Mouse (Mus musculus) intestine, postnatal 0 days (tissue): ENCODE results near the gene Uvrag. TPM values are rescaled to one million over a fixed set of nuclear protein-coding genes. Genes with fewer than 3 reads are reported as not detected.

Experiments used
- ATAC-seq: fragments of 200-750 bp; cut with Nextera tagmentation; 2 replicates; pipeline ENCODE4 v1.8.0; 2017; ENCODE audit warnings: mild to moderate bottlenecking, moderate TSS enrichment, moderate library complexity
- H3K27ac ChIP-seq: fragments of 300-500 bp; sonication (generic); 2 replicates; pipeline ENCODE4 v1.5.1; 2014; ENCODE audit warnings: mild to moderate bottlenecking, low read depth, low read length, moderate library complexity
- H3K27me3 ChIP-seq: fragments of 300-500 bp; sonication (generic); replicated peaks from 2 replicates; pipeline ENCODE4 v1.6.1; 2014; ENCODE audit warnings: low read length, mixed read lengths; ENCODE audit not compliant: control insufficient read depth, insufficient read depth
- H3K36me3 ChIP-seq: fragments of 300-500 bp; sonication (generic); 2 replicates; pipeline ENCODE4 v1.6.1; 2014; ENCODE audit warnings: mild to moderate bottlenecking, moderate library complexity; ENCODE audit not compliant: control insufficient read depth, insufficient read depth
- H3K4me1 ChIP-seq: fragments of 300-500 bp; sonication (generic); replicated peaks from 2 replicates; pipeline ENCODE4 v1.6.1; 2014; ENCODE audit warnings: antibody characterized with exemption, low read length, mixed read lengths; ENCODE audit not compliant: control insufficient read depth, insufficient read depth
- H3K4me2 ChIP-seq: fragments of 300-500 bp; sonication (generic); replicated peaks from 2 replicates; pipeline ENCODE4 v1.6.1; 2014; ENCODE audit warnings: low read depth, mild to moderate bottlenecking, moderate library complexity
- H3K4me3 ChIP-seq: fragments of 300-500 bp; sonication (generic); 2 replicates; pipeline ENCODE4 v1.5.1; 2014; ENCODE audit warnings: low read depth, low read length
- H3K9ac ChIP-seq: fragments of 300-500 bp; sonication (generic); 2 replicates; pipeline ENCODE4 v1.6.1; 2014; ENCODE audit warnings: mild to moderate bottlenecking, low read depth, low read length
- H3K9me3 ChIP-seq: fragments of 300-500 bp; sonication (generic); 2 replicates; pipeline ENCODE4 v1.6.1; 2016; ENCODE audit warnings: mixed run types; ENCODE audit not compliant: control insufficient read depth
- CTCF ChIP-seq: sonication (generic); IDR thresholded peaks from 2 replicates; pipeline ENCODE4 v1.5.1; 2016; ENCODE audit warnings: low read depth, mild to moderate bottlenecking, control low read depth, antibody characterized with exemption, moderate library complexity
- WGBS: fragments of 180-500 bp; shearing (Covaris S2); extraction: QIAGEN DNeasy Blood & Tissue Kit; methylation state at CpG from one replicate; pipeline ENCODE4 v1.1.7; 2014; 5-methylcytosine and 5-hydroxymethylcytosine counted together
- polyA plus RNA-seq: library from polyadenylated mRNA; unstranded; fragments of >200 nt; fragmentation: Nextera tagmentation; extraction: Ambion mirVana; gene quantifications from 2 replicates; pipeline ENCODE4 v1.2.1, GENCODE M21; 2015

Gene Uvrag
- polyA plus RNA-seq, 1 experiment from 2014 or later: 12.0 TPM

GRCm38 (mm10) chr7:99049897-99050296, 91.0 kb downstream of the Uvrag start:
- Histone ChIP-seq H3K4me2 (no peak overlapping the region), H3K27ac (no peak overlapping the region), H3K9ac (no peak overlapping the region), H3K4me1 (no peaks in the 10 kb centered on the region), H3K9me3 (no peaks in the 10 kb centered on the region), H3K27me3 (no peaks in the 10 kb centered on the region), H3K36me3 (peaks cover 15% of the 10 kb centered on the region), H3K4me3 (no peak overlapping the region)
- 67% methylated on average over 3 of the region's 3 CpGs for WGBS
- ATAC-seq: no peak
- TF ChIP-seq CTCF: no peak

- Histone ChIP-seq H3K9me3 (no peaks in the 10 kb centered on the region), H3K9ac (no peak overlapping the region), H3K4me1 (no peaks in the 10 kb centered on the region), H3K27me3 (no peaks in the 10 kb centered on the region), H3K4me2 (no peak overlapping the region), H3K4me3 (no peak overlapping the region), H3K27ac (no peak overlapping the region), H3K36me3 (peaks cover 7% of the 10 kb centered on the region; the same call in 1 of the 2 replicates)
- WGBS: 60% methylated on average over 11 of the region's 11 CpGs
- no peak for ATAC-seq
- no peak for TF ChIP-seq CTCF
These were observed 94.3 kb downstream of the Uvrag start for GRCm38 (mm10) chr7:99046545-99047206.

GRCm38 (mm10) chr7:99045525-99045924, 95.4 kb downstream of the Uvrag start:
- Histone ChIP-seq H3K9ac (no peak overlapping the region), H3K9me3 (no peaks in the 10 kb centered on the region), H3K36me3 (peaks cover 7% of the 10 kb centered on the region; the same call in 1 of the 2 replicates), H3K27me3 (no peaks in the 10 kb centered on the region), H3K4me1 (no peaks in the 10 kb centered on the region), H3K27ac (no peak overlapping the region), H3K4me2 (no peak overlapping the region), H3K4me3 (no peak overlapping the region)
- no peak for TF ChIP-seq CTCF
- ATAC-seq: no peak
- WGBS: 69% methylated on average over 6 of the region's 6 CpGs

- 64% methylated on average over 7 of the region's 7 CpGs for WGBS
- H3K36me3 ChIP-seq: 0 out of 2 replicates have a peak, but pooled peaks cover 2% of the 10 kb centered on the region
- no peak overlapping the region for H3K9ac ChIP-seq
- no peak overlapping the region for H3K4me3 ChIP-seq
- no peak overlapping the region for H3K27ac ChIP-seq
- H3K27me3 ChIP-seq: no peaks in the 10 kb centered on the region
- H3K9me3 ChIP-seq: no peaks in the 10 kb centered on the region
- no peaks in the 10 kb centered on the region for H3K4me1 ChIP-seq
- ATAC-seq: no peak
- no peak overlapping the region for H3K4me2 ChIP-seq
- TF ChIP-seq CTCF: no peak
These were observed 97.0 kb downstream of the Uvrag start for GRCm38 (mm10) chr7:99043923-99044322.

- ATAC-seq: no peak
- WGBS: 85% methylated on average over 3 of the region's 3 CpGs
- Histone ChIP-seq H3K4me2 (no peak overlapping the region), H3K36me3 (no peaks in the 10 kb centered on the region), H3K9me3 (no peaks in the 10 kb centered on the region), H3K4me3 (no peak overlapping the region), H3K27ac (no peak overlapping the region), H3K9ac (no peak overlapping the region), H3K27me3 (no peaks in the 10 kb centered on the region), H3K4me1 (no peaks in the 10 kb centered on the region)
- no peak for TF ChIP-seq CTCF
These were observed 97.6 kb downstream of the Uvrag start for GRCm38 (mm10) chr7:99043322-99043721.

- Histone ChIP-seq H3K9ac (no peak overlapping the region), H3K27ac (no peak overlapping the region), H3K4me1 (no peaks in the 10 kb centered on the region), H3K27me3 (no peaks in the 10 kb centered on the region), H3K4me2 (no peak overlapping the region), H3K4me3 (no peak overlapping the region), H3K36me3 (no peaks in the 10 kb centered on the region), H3K9me3 (no peaks in the 10 kb centered on the region)
- 70% methylated on average over 9 of the region's 9 CpGs for WGBS
- ATAC-seq: no peak
- TF ChIP-seq CTCF: no peak
These were observed 99.1 kb downstream of the Uvrag start for GRCm38 (mm10) chr7:99041818-99042217.

- no peak for TF ChIP-seq CTCF
- no peak overlapping the region for H3K4me3 ChIP-seq
- H3K27ac ChIP-seq: no peak overlapping the region
- 88% methylated on average over 8 of the region's 8 CpGs for WGBS
- H3K9me3 ChIP-seq: no peaks in the 10 kb centered on the region
- H3K9ac ChIP-seq: no peak overlapping the region
- H3K36me3 ChIP-seq: no peaks in the 10 kb centered on the region
- no peak overlapping the region for H3K4me2 ChIP-seq
- no peaks in the 10 kb centered on the region for H3K4me1 ChIP-seq
- H3K27me3 ChIP-seq: no peaks in the 10 kb centered on the region
- no peak for ATAC-seq
These were observed 101.0 kb downstream of the Uvrag start for GRCm38 (mm10) chr7:99039912-99040311.
